Mouse (Mus musculus) c-Kit-positive CD71-negative TER-119-negative erythroid progenitor cells, embryonic 14.5 days (primary cell): Measurements from ENCODE around the gene Atad2b.
"Not testable (repeated sequence)": the region's sequence is repeated elsewhere in the genome, so short reads cannot be mapped to it uniquely, and the experiment has no call there.

ENCODE experiments used
- DNase-seq: peaks from one replicate; pipeline ENCODE4 v3.0.0-alpha.2; 2013; ENCODE audit warnings: low read depth

Atad2b gene

DNA sequence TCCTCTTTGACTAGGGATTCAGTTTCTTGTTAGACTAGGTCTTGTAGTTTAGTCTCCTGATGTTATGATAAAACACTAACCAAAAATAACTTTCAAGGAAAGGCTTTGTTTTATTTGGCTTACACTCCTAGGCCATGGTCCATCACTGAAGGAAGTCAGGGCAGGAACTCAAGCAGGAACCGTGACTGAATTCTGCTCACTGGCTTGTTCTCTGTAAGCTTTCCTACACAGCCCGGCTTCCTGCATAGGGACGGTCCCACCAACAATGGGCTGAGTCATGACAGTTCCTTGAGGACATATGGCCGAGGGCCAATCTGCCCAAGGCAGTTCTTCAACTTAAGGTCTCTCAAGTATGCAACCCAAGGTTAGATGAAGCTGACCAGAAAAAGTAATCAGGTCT, 5.4 kb upstream of the Atad2b start:
- DNase-seq, result no peak

DNA sequence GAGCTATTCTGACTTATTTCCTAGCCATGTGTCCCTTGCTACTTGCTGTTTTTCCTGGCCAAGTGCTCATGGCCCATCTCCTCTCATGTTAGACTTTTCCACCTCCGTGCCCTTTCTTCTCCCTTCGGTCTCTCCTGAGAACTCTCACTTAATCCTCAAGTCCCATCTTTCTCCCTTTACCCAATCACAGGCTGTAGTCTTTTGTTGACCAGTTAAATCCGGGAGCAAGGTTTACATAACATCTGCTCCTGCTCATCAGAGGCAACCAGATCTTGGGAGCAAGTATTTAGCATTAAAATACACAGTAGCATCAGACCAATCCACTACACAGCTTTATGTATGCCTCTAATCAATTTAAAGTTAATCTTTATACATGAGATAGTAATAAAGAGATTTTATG, 2.7 kb upstream of the Atad2b start:
- DNase-seq, result no peak

DNA sequence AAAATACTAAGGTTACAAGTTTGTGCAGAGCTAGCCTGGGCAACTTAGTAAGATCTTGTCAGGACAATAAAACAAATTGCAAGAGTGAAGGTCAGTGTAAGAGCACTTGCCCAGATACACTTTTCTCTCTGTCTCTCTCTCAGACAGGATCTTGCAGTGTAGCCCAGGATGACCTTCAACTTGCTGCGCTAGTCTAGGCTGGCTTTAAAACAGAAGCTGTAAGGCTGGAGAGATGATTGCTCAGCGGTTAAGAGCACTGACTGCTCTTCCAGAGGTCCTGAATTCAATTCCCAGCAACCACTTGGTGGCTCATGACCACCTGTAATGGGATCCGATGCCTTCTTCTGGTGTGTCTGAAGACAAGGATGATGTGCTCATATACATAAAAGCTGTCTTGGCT, 2.2 kb upstream of the Atad2b start:
- DNase-seq, result no peak

DNA sequence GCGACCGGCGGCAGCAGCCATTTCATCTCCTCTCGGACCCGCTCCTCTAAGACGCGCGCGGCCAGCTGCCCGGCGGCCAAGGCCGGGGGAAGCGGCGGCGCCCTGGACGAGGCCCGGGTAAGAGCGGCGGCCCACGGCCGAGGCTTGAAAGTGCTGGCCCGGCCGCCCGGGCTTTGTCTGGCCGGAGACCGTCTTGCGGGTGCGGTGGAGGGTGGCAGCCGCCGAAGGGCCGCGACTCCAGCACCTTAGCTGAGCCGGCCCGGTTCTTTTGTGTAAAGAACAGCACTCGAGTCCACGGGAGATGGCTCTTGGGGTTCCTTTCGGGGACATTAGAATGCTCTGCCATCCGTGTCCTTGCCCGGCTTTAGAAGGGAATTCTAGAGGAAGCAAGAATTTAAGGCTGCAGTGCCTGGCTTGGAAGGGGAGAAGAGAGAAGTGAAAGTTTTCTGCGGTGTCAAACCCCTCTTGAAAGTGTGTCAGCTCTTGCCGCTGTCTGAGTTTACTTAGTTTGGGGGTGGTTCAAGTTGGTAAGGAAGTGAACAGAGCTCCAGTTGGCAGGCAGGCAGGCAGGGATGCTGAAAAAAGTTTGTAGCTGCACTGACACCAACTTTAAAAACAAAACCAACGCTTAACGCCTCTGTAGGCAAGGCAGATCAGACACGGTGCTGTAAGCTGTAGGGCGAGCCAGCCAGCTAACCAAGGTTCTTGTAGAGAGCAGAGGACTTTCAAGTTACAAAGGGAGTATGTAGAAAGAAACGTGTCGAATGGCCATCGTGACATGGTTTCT, 845 bp downstream of the Atad2b start:
- no peak for DNase-seq

DNA sequence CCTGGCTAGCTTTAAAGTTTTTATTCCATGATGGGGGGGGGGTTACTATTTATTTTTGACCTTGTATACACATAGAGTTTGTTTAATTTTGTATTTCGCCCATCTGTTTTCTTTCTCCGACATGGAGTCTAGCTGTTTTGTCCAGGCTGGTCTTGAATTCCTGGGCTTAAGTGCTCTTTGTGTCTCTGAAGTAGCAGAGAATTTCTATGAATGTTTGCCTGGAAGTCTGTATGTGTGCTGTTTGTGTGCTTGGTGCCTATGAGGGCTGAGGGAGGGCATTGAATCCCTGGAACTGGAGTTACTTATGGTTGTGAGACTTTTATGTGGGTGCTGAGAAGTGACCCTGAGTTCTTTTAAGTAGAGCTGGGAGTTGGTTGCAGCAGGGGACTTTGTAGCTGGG, 11.0 kb downstream of the Atad2b start:
- no peak for DNase-seq

DNA sequence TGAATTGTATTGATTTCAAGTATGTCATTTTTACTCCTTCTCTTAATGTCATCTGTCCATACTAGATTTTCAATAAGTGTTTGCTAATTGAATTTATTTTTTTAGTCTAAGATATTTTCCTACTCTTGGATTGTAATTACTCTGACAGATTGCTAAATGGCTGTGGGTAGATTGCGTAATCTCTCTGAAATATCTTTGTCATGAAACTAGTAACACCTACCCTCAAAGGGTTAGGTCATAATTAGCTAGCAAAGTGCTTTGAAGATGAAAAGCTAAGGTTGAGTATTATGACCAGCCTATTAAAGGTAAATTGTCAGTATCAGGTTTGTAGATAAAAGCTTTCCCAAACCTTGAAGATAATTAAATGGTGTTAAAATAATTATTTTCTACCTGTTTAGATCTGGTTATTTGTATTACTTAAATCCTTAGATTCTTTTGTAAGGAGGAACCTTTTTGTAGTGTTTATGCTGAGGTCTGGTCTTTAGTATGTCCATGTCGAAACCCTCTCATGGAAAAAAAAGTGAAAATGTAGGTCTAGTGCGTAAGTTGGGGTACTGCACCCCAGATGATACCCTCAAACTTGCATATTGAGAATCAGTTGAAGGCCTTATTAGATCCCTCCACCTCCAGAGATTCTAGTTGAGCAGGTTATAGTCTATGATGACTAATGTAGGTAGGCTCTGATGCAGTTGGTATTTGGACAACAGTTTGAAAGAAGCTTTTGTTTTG, 13.8 kb downstream of the Atad2b start:
- no peak for DNase-seq

DNA sequence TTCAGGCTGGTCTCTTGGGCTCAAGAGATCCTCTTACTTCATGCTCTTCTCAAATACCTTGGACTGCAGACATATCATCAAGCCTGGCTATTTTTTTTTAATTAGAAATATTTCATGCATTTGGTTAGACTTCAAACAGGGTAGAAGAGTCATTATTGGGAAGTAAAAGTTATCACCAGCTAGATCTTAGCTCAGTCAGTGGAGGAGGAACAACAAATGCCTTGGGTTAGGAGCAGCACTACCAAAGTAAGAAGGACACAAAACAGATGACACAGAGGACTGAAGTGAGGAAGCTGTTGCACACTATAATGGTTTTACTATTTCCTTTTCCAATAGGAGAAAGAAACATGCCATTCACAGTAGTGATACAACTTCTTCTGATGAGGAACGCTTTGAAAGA, 35.1 kb downstream of the Atad2b start:
- no peak for DNase-seq

DNA sequence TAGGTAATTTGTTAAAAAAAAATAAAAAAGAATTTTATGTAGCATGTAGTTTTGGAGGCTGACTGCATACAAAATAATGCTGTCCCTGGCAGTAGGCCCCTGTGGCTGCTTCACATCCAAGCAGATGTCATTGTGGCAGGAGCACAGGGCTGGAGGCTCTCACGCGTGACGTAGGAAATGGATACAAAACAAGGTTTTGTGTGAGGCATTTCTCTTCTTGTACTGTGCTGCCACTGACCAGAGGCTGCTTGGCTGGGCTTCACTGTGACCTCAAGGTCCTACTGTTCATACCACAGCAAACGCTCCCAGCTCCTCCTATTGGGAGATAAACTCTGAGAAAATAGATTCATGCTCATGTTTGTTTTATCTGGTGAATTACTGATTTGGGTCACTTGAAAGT, 36.0 kb downstream of the Atad2b start:
- DNase-seq, result no peak

DNA sequence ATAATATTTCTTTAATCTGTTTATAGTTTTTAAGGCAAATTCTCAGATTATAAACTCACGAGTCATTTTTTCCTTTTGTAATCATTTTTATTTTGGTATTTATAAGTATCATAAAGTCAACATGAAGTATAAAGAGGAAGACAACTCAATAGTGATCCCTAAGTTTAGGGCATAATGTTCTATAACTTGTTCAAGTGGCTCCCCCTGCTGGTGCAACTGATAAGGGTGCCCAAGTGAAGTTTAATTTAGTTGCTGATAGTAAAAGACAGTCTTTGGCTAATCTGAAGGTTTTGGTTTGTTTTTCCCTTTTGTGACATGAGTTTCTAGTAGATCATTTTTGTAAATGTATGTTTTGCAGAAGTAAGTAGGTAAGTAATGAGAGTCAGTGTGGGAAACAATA, 55.8 kb downstream of the Atad2b start:
- DNase-seq, result peak; percentile 73

DNA sequence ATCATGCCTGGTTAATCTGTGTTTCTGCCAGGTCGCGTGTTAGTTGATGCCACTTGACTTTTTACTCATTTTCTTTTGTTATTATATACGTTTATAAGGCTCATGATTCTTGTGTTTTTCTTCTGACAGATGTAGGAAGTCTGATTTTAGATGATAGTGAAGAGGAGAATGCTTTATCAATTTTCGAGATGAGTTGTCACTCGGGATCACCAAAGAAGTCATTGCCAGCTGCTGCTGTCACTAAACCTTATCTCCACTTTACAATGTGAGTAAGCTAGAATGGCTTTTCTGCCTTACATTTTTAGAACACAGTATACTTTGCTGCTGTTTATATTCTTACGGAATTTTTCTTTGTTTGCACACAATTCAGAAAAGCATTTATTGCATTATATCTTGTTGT, 61.2 kb downstream of the Atad2b start:
- no peak for DNase-seq

DNA sequence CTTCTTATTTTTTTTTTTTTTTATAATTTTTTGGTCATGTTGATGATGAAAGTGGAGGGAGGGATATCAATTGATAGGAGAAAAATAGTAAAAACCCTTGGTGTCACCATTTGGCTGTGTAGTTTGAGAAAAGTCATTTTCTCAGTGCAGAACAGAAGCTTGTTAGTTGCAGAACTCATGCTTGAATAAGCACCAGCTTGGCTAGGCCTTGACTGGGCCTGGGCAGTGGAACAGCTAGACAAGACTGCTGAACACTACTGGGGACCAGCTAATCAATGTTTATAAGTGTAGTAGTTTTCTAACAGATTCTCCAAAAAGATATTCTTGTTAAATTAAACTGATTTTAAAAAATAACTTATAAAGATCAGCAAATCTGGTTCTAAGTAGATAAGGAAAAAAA, 79.8 kb downstream of the Atad2b start:
- DNase-seq, result no peak

DNA sequence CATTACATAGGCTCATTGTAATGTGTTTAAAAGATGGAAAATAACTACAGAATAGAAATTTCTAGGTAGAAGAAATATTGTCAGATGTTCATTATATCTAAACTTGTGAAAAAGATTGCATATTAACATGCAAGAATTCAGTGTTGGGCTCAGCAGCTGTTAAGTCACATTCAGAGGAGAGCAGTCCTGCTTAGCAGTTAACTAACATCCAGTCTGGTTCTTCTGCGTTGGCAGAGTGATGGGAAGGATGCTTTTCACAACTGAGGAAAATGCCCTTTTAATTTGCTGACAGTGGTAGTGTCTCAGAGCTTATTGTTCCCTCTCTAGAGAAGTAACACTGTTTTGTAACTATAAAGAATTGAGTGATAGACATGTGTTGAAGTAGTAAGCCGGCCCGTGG, 88.2 kb downstream of the Atad2b start:
- no peak for DNase-seq

DNA sequence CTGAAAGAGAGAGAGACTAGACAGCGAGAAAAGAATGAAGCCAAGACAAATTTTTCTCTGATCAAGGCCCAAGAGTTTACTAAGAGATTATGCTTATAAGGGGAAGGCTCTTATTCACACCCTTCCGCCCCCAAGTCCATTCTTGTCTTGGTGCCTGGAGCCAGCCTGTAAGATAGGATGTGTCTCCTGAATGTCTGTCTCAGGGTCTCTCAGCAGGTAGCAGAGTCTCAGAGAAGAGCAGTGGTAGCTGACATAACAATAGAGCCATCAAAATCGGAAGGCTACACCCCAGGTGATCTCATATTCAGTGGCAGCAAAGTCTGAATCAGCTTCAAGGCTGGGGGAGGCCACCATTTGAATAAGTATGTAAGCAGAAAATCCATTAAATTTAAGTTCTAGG, 88.6 kb downstream of the Atad2b start:
- DNase-seq, result not testable (repeated sequence)

DNA sequence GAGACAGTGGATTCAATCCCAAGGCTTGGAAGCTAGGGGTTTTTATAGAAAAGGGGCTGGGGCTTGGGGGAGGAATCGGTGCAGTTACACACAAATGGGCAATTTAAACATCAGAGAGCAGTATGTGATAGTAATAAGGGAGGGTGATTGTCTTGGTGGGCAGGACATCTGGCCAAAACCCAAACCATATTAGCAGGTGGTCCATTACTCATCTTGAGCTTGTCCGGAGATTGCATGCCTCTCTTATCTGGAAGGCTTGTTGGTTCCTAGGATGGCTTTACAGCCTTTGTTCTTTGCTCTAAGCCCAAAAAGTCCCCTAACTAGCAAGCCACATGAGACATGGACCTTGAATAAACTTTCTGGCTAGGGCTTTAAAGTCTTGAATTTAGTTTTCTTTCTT, 91.5 kb downstream of the Atad2b start:
- DNase-seq, result not testable (repeated sequence)

DNA sequence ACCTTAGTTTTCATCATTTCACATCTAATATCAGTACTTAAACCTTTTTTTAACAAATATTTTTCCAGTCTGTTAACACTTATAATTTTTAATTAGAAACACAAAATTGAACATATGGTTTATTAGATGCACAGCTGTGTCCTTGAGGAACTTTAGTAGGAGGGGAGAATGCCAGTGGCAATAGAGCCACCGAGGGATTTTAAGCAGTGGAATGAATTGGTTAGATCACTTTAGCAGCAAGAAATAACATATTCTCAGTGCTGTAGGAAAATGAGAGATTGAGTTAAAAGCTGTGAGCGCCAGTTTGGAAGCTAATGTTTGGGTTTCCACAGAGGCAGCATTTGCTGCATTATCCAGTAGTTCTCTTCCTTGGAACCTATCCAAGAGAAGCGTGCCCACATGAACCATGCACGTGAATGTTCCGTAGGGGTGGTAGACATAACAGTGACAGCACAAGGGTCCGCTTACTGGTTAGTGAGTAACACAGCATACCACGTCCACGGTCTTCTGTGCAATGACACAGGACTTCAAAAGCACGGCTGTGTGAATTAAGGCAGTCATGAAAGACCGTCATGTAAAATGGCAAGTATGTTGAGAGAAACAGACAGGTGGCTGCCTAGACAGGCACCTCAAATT, 108.2 kb downstream of the Atad2b start:
- no peak for DNase-seq

DNA sequence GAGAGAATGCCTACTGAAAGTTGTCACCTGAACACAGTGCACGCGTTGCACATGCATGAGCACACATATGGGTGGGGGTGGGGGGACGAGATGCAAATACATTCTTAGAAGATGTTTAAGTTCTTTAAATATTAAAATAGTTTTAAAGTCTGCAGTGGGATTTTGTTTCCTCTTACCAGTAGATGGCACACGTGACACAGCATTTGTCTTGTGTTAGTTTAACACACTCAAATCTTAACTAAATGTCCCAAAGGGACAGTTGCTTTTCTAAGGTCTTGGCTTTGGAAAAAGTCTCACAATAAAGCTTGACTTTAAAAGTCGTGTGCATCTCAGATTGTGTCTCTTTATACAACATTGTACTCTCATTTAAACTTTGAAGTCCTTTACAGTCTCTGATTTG, 111.9 kb downstream of the Atad2b start:
- DNase-seq, result no peak

DNA sequence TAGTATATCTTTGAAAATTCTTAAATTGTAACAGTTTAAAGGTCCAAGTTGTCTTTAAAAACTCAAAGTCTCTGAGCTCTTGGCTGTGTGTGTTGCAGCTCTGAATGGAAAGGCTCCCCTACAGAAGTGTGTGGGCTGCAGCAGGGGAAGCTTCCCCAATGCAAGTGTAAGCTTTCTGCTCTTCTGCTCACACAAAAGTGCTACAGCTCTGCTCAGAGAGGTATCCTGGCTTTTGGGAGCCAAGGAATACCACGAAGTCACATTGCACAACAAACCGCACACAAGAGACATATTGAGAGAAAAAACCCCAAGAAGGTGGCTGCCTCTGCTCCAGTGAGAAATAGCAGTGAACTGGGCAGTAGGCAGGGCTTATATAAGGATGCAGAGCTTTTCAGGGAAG, 120.9 kb downstream of the Atad2b start:
- DNase-seq, result no peak

DNA sequence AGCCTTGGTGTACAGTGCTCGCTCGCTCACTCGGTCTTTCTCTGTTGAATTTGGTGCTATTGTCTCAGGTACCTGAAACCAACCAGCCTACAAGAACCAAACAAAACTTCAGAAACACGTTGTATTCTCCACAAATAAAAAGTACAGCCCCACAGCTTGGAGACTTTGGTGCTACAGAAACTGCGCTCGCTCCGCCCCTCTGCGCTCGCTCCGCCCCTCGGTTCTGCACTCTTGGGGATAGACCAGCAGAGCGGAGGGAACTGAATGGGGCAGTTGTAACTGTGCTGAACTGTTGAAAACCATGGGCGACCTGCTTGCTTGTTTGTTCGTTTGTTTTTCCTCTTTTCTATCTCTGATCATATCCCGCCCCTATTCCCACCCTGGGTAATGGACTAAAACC, 127.0 kb downstream of the Atad2b start:
- no peak for DNase-seq

DNA sequence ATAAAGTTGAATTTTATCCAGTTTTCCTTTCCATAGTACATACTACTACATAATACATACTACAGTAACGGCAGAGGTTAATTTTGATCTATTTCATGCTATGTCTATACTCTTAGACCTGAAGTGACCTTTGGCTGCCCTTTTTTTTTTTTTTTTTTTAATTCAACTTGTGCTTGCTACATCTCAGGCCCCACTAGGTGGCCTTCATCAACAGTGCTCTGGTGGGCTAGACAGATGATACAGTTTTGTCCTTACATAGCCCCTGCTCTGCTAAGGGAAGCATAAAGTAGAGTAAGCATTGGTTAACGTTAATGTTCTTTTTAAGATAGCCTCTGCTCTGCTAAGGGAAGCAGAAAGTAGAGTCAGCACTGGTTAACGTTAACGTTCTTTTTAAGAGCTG, 131.0 kb downstream of the Atad2b start:
- no peak for DNase-seq

DNA sequence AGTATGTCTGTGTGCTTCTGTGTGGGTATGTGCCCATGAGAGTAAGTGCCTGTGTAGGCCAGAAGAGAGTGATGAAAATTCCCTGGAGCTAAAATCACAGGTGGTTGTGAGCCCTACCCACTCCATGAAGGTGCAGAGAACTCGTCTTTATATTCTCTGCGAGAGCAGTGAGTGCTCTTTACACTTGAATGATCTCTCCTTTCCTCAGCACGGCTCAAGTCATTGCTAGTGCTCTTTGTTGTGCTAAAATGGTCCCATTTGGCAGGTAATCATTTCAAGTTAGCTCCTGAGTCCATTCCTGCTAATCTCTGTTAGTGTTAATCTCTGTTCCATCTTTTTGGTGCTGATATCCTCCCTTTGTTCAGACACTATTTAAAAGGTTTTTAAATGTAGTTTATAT, 150.4 kb downstream of the Atad2b start:
- DNase-seq, result no peak

DNA sequence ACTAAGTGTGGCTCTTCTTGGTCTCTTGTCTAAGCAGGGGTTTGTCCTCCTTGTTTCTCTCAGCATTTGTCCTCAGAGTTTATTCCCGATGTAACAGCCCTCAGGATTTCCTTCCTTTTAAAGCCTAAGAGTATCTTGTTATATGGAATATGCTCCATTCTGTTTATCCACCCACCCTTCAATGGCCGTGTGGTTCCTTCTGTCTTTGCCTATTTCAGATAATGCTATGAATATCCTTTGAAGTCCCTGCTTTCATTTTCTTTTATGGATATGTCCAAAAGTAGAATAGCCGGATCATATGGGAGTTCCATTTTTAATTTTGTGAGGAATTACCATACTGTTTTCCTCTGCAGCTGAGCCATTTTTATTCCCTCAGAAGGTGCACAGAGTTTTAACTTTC, 153.0 kb downstream of the Atad2b start:
- no peak for DNase-seq

DNA sequence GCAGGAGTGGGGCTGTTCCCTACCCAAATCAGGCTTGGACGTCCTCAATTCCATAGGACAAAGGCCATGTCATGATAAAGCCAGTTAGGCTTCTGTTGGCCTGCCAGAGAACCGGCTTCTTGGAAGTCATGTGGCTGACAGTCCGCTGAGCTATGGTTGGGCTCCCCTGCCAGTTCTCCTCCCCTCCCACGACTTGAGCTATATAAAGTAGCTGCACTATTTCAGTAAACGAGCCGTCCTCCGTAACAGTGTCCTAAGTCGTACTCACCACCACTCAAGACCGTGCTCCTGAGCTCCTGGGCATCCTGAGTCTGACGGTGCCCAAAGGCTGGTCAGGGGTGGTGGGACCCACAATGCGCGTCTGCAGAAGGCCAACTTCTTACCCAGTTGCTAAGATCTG, 156.0 kb downstream of the Atad2b start:
- no peak for DNase-seq

DNA sequence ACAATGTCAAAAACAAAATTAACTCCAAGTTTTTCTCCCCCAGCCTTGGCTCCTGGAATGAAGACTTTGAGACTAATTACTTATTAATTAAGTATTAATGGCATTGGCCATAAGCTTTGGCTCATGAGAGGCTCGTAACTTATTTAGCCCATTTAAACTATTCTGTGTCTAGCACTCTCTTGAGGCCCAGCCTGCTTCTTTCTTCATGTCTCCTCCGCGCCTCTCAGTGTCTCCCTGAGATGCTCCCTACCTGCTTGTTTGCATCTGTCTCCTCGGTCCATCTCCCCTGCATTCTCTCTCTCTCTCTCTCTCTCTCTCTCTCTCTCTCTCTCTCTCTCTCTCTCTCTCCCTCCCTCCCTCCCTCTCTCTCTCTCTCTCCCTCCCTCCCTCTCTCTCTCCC, 164.3 kb downstream of the Atad2b start:
- DNase-seq, result no peak
